Mouse (Mus musculus) CD4-positive, CD25-positive, alpha-beta regulatory T cell, adult 4 months (primary cell): ENCODE data around the gene Naa50. TPM values are rescaled to one million over a fixed set of nuclear protein-coding genes. Genes with fewer than 3 reads are reported as not detected.

Experiments used
- ATAC-seq: one replicate; pipeline ENCODE4 v1.8.0; 2017
- polyA plus RNA-seq, 2 experiments: library from polyadenylated mRNA; unstranded; fragments of 100-300 nt; shearing (Covaris generic); gene quantifications; one replicate each; pipeline ENCODE4 v1.2.1; 2017

Gene Naa50
- polyA plus RNA-seq, 2 experiments from 2014 or later = 22.0 to 22.1 TPM

DNA sequence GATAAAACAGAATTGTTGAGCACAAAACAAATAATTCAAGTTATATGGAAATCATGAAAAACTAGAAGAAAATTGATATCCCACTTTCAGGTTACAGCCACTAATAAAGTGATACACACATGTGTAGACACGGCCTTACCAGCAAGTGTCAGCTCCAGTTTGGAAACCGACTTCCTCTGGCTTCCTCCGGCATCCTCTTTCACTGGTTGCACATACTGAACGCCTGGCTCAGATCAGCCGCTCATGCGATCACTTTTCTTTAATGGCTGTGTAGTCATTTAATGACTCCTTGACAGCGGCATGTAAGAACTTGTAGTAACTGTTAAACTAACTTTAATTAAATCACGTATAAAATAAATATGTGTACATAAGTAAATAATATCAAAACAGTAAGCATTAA, 66.3 kb downstream of the Naa50 start:
- ATAC-seq = no peak

GRCm38 (mm10) chr16:44210156-44211053, 70.8 kb downstream of the Naa50 start:
- ATAC-seq = peak; percentile 32

- ATAC-seq = no peak
These were observed 71.4 kb downstream of the Naa50 start for GRCm38 (mm10) chr16:44211054-44211414.

- ATAC-seq = no peak
These were observed 73.1 kb downstream of the Naa50 start for GRCm38 (mm10) chr16:44212703-44213102.

Other genes with a start within 250 kb of the Naa50 start
- gene Qtrt2, start 213.0 kb upstream of the Naa50 start, polyA plus RNA-seq = 10 to 100 TPM; 22.3 to 23.5 TPM
- 1 to 10 TPM; 2.5 to 3.3 TPM for gene Zdhhc23, start 160.0 kb upstream of the Naa50 start, polyA plus RNA-seq
- 1 to 10 TPM; 4.7 to 6.0 TPM for gene Gramd1c, start 76.5 kb upstream of the Naa50 start, polyA plus RNA-seq
- 10 to 100 TPM; 33.4 to 41.1 TPM for gene Atp6v1a, start 125 bp upstream of the Naa50 start, polyA plus RNA-seq
- 1 to 10 TPM; 3.9 to 5.2 TPM for gene Usf3, start 33.4 kb downstream of the Naa50 start, polyA plus RNA-seq
- 10 to 100 TPM; 34.7 to 38.8 TPM for gene Sidt1, start 193.4 kb downstream of the Naa50 start, polyA plus RNA-seq
- 10 to 100 TPM; 31.2 to 37.0 TPM for gene Spice1, start 207.3 kb downstream of the Naa50 start, polyA plus RNA-seq